Mouse (Mus musculus) stomach, embryonic 14.5 days (tissue): ENCODE results near the gene Ankmy2. TPM values are rescaled to one million over a fixed set of nuclear protein-coding genes. Genes with fewer than 3 reads are reported as not detected.
"Not testable (repeated sequence)": the region's sequence is repeated elsewhere in the genome, so short reads cannot be mapped to it uniquely, and the experiment has no call there.

Source experiments
- ATAC-seq: fragments of 200-750 bp; cut with Nextera tagmentation; 2 replicates; pipeline ENCODE4 v1.8.0; 2017; ENCODE audit warnings: low read depth, moderate TSS enrichment; ENCODE audit not compliant: insufficient number of reproducible peaks, insufficient read depth, low FRiP score
- H3K27ac ChIP-seq: fragments of 300-500 bp; sonication (generic); 2 replicates; pipeline ENCODE4 v1.5.1; 2014; ENCODE audit warnings: mild to moderate bottlenecking, low read length, moderate library complexity, mixed read lengths
- H3K27me3 ChIP-seq: fragments of 300-500 bp; sonication (generic); 2 replicates; pipeline ENCODE4 v1.6.1; 2014; ENCODE audit warnings: low read length, control low read depth, mixed read lengths; ENCODE audit not compliant: control insufficient read depth, insufficient read depth
- H3K36me3 ChIP-seq: fragments of 300-500 bp; sonication (generic); 2 replicates; pipeline ENCODE4 v1.6.1; 2014; ENCODE audit warnings: mild to moderate bottlenecking, control low read depth, low read length, moderate library complexity, mixed read lengths; ENCODE audit not compliant: control insufficient read depth, insufficient read depth
- H3K4me1 ChIP-seq: fragments of 300-500 bp; sonication (generic); 2 replicates; pipeline ENCODE4 v1.6.1; 2014; ENCODE audit warnings: low read length, control low read depth, mixed read lengths; ENCODE audit not compliant: control insufficient read depth, insufficient read depth
- H3K4me2 ChIP-seq: fragments of 300-500 bp; sonication (generic); replicated peaks from 2 replicates; pipeline ENCODE4 v1.6.1; 2014; ENCODE audit warnings: low read depth, low read length, control low read depth
- H3K4me3 ChIP-seq: fragments of 300-500 bp; sonication (generic); 2 replicates; pipeline ENCODE4 v1.5.1; 2014; ENCODE audit warnings: low read depth, low read length, control low read depth
- H3K9ac ChIP-seq: fragments of 300-500 bp; sonication (generic); replicated peaks from 2 replicates; pipeline ENCODE4 v1.6.1; 2014; ENCODE audit warnings: low read depth, mild to moderate bottlenecking, control low read depth, low read length, moderate library complexity, mixed read lengths
- H3K9me3 ChIP-seq: fragments of 300-500 bp; sonication (generic); 2 replicates; pipeline ENCODE4 v1.6.1; 2016; ENCODE audit warnings: low read depth, low read length, control low read depth; ENCODE audit not compliant: control insufficient read depth
- WGBS: fragments of 180-500 bp; shearing (Covaris S2); extraction: QIAGEN DNeasy Blood & Tissue Kit; methylation state at CpG from one replicate; pipeline ENCODE4 v1.1.7; 2014; 5-methylcytosine and 5-hydroxymethylcytosine counted together
- polyA plus RNA-seq: library from polyadenylated mRNA; unstranded; fragments of >200 nt; fragmentation: Nextera tagmentation; extraction: Ambion mirVana; gene quantifications from 2 replicates; pipeline ENCODE4 v1.2.1, GENCODE M21; 2014

Gene Ankmy2
- polyA plus RNA-seq, 1 experiment from 2014 or later: 44.7 TPM

GRCm38 (mm10) chr12:36177227-36177626 is 20.3 kb downstream of the Ankmy2 start:
- no peak for ATAC-seq
- Histone ChIP-seq H3K4me1 (no peaks in the 10 kb centered on the region), H3K27me3 (no peaks in the 10 kb centered on the region), H3K4me2 (no peak overlapping the region), H3K4me3 (no peak overlapping the region), H3K36me3 (peaks cover 42% of the 10 kb centered on the region), H3K27ac (no peak overlapping the region), H3K9me3 (no peaks in the 10 kb centered on the region), H3K9ac (no peak overlapping the region)
- 91% methylated on average over 5 of the region's 5 CpGs for WGBS

- H3K36me3 ChIP-seq: peaks cover 34% of the 10 kb centered on the region
- H3K4me2 ChIP-seq: no peak overlapping the region
- H3K27ac ChIP-seq: no peak overlapping the region
- H3K9me3 ChIP-seq: no peaks in the 10 kb centered on the region
- ATAC-seq: no peak
- no peak overlapping the region for H3K9ac ChIP-seq
- no peaks in the 10 kb centered on the region for H3K4me1 ChIP-seq
- H3K27me3 ChIP-seq: no peaks in the 10 kb centered on the region
- no peak overlapping the region for H3K4me3 ChIP-seq
- 82% methylated on average over 6 of the region's 6 CpGs for WGBS
Measured at GRCm38 (mm10) chr12:36182570-36182969, 25.7 kb downstream of the Ankmy2 start.

GRCm38 (mm10) chr12:36187081-36187480 is 30.2 kb downstream of the Ankmy2 start:
- no peaks in the 10 kb centered on the region for H3K4me1 ChIP-seq
- H3K36me3 ChIP-seq: peaks cover 36% of the 10 kb centered on the region
- H3K27me3 ChIP-seq: no peaks in the 10 kb centered on the region
- no peak overlapping the region for H3K4me2 ChIP-seq
- 79% methylated on average over 6 of the region's 6 CpGs for WGBS
- no peak overlapping the region for H3K9ac ChIP-seq
- ATAC-seq: no peak
- no peak overlapping the region for H3K27ac ChIP-seq
- no peak overlapping the region for H3K4me3 ChIP-seq
- H3K9me3 ChIP-seq: no peaks in the 10 kb centered on the region

- Histone ChIP-seq H3K4me2 (no peak overlapping the region), H3K36me3 (peaks cover 27% of the 10 kb centered on the region; the same call in 1 of the 2 replicates), H3K27me3 (no peaks in the 10 kb centered on the region), H3K9me3 (no peaks in the 10 kb centered on the region), H3K4me1 (no peaks in the 10 kb centered on the region), H3K9ac (no peak overlapping the region), H3K4me3 (no peak overlapping the region), H3K27ac (no peak overlapping the region)
- 86% methylated on average over 3 of the region's 3 CpGs for WGBS
- no peak for ATAC-seq
Measured at GRCm38 (mm10) chr12:36189610-36190009, 32.7 kb downstream of the Ankmy2 start.

- Histone ChIP-seq H3K4me3 (no peak overlapping the region), H3K9ac (no peak overlapping the region), H3K4me1 (no peaks in the 10 kb centered on the region), H3K9me3 (no peaks in the 10 kb centered on the region), H3K36me3 (peaks cover 34% of the 10 kb centered on the region), H3K27me3 (no peaks in the 10 kb centered on the region), H3K27ac (no peak overlapping the region), H3K4me2 (no peak overlapping the region)
- no peak for ATAC-seq
- 89% methylated on average over 5 of the region's 5 CpGs for WGBS
Measured at GRCm38 (mm10) chr12:36190343-36190742, 33.4 kb downstream of the Ankmy2 start.

- WGBS: 96% methylated on average over 7 of the region's 7 CpGs
Measured at GRCm38 (mm10) chr12:36194976-36195375, 38.1 kb downstream of the Ankmy2 start.

GRCm38 (mm10) chr12:36205579-36206119 is 48.7 kb downstream of the Ankmy2 start:
- H3K36me3 ChIP-seq, H3K9ac ChIP-seq, H3K4me2 ChIP-seq, H3K27ac ChIP-seq, H3K9me3 ChIP-seq, H3K4me3 ChIP-seq, H3K27me3 ChIP-seq, H3K4me1 ChIP-seq: not testable (repeated sequence)
- WGBS: 50% methylated on average over 5 of the region's 5 CpGs
- 0 out of 2 replicates have a peak, but pooled peaks have one; percentile 10 for ATAC-seq

More at GRCm38 (mm10) chr12:36194976-36195375, 38.1 kb downstream of the Ankmy2 start:
- Histone ChIP-seq H3K4me2 (no peak overlapping the region), H3K36me3 (peaks cover 52% of the 10 kb centered on the region), H3K27me3 (no peaks in the 10 kb centered on the region), H3K9me3 (peaks cover 18% of the 10 kb centered on the region), H3K4me1 (no peaks in the 10 kb centered on the region), H3K4me3 (no peak overlapping the region), H3K9ac (no peak overlapping the region), H3K27ac (no peak overlapping the region)
- ATAC-seq: no peak

- Histone ChIP-seq H3K9me3 (no peaks in the 10 kb centered on the region), H3K9ac (no peak overlapping the region), H3K4me2 (peak overlapping the region; percentile 2; the same call in 1 of the 2 replicates), H3K4me1 (no peaks in the 10 kb centered on the region), H3K27ac (peak overlapping the region; percentile 27; the same call in 1 of the 2 replicates), H3K4me3 (no peak overlapping the region), H3K27me3 (no peaks in the 10 kb centered on the region), H3K36me3 (no peaks in the 10 kb centered on the region)
- ATAC-seq: peak; percentile 93; the same call in 1 of the 2 replicates
- WGBS: 42% methylated on average over 9 of the region's 9 CpGs
Measured at GRCm38 (mm10) chr12:36207072-36207799, 50.3 kb downstream of the Ankmy2 start.
